Mouse (Mus musculus): ENCODE measurements around the gene Ace3. TPM values are rescaled to one million over a fixed set of nuclear protein-coding genes. Genes with fewer than 3 reads are reported as not detected.

Gene Ace3
- polyA plus RNA-seq, 1 experiment: not detected

DNA sequence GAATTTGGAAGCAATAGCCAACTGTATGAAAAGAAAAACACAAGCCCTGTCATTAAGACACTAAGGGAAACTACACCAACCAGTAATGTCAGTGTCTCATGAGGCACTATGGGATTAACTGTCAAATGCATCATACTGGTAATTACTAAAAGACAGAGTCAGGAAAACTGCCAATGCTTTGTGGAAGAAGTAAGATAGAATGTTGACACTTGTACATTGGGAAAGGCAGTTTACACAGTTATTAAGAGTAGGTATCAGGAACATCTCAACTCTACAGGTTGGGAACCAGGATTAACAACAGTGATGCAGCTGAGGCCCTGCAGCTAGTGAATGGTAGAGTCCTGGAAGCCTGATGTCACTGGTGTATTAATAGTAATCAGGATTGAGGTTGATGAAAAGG, 49.9 kb downstream of the Ace3 start:
- TF ChIP-seq POLR2AphosphoS2 (IDR thresholded peaks at IDR 0.05; ENCODE audit: insufficient read length, low read depth): no peak

DNA sequence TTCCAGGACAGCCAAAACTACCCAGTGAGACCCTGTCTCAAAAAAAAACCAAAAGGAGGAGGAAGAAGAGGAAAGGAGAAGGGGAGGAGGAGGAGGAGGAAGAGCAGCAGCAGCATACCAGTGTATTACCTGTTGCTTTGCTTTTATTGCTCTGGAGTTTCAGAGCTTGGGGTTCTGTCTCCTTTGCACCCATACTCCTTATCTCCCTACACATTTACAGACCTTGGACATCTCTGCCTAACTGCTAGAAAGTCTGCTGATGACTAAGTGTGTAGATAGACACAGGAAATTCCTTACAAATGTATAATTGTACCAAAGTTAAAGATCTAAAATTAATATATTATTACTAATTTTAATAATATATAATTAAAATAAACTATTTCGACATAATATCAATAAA, 50.8 kb downstream of the Ace3 start:
- no peak for TF ChIP-seq TCF12 (IDR thresholded peaks at IDR 0.05; ENCODE audit: insufficient read depth, poor library complexity, severe bottlenecking)
- TF ChIP-seq SRF (IDR thresholded peaks at IDR 0.05; ENCODE audit: control insufficient read depth, insufficient read length, low read depth): no peak
- no peak for TF ChIP-seq TCF3 (IDR thresholded peaks at IDR 0.05; ENCODE audit: insufficient read length, low read depth)
- no peak for TF ChIP-seq POLR2A (IDR thresholded peaks at IDR 0.05; ENCODE audit: insufficient read length, low read depth)
- TF ChIP-seq CEBPB (IDR thresholded peaks at IDR 0.05; ENCODE audit: insufficient read depth, poor library complexity, severe bottlenecking): no peak
- TF ChIP-seq E2F4 (IDR thresholded peaks at IDR 0.05; ENCODE audit: insufficient read depth): no peak
- no peak for TF ChIP-seq REST (IDR thresholded peaks at IDR 0.05; ENCODE audit: insufficient read depth, insufficient read length)
- Histone ChIP-seq H3K79me2 (ENCODE audit: control insufficient read depth, insufficient read depth) (peaks cover 46% of the 10 kb centered on the region), H3ac (ENCODE audit: control insufficient read depth, insufficient read length) (no peak overlapping the region), H3K27me3 (ENCODE audit: control insufficient read depth, insufficient read depth, insufficient read length) (no peaks in the 10 kb centered on the region), H3K4me3 (no peak overlapping the region), H3K4me2 (ENCODE audit: low read depth) (no peak overlapping the region), H3K36me3 (ENCODE audit: control insufficient read depth, insufficient read depth) (peaks cover 22% of the 10 kb centered on the region)

More for the DNA sequence above, 49.9 kb downstream of the Ace3 start:
- no peak overlapping the region for H3K4me3 ChIP-seq
- peaks cover 18% of the 10 kb centered on the region for H3K36me3 ChIP-seq (ENCODE audit: control insufficient read depth, insufficient read depth)
- no peaks in the 10 kb centered on the region for H3K27me3 ChIP-seq (ENCODE audit: control insufficient read depth, insufficient read depth, insufficient read length)
- H3ac ChIP-seq (ENCODE audit: control insufficient read depth, insufficient read length): no peak overlapping the region
- H3K79me2 ChIP-seq (ENCODE audit: control insufficient read depth, insufficient read depth): peaks cover 55% of the 10 kb centered on the region
- no peak overlapping the region for H3K4me2 ChIP-seq (ENCODE audit: low read depth)

GRCm38 (mm10) chr11:106045780-106046179, 51.3 kb downstream of the Ace3 start:
- H3K27me3 ChIP-seq (ENCODE audit: control insufficient read depth, insufficient read depth, insufficient read length): no peaks in the 10 kb centered on the region
- no peak overlapping the region for H3K4me3 ChIP-seq
- H3ac ChIP-seq (ENCODE audit: control insufficient read depth, insufficient read length): no peak overlapping the region
- peaks cover 22% of the 10 kb centered on the region for H3K36me3 ChIP-seq (ENCODE audit: control insufficient read depth, insufficient read depth)
- no peak overlapping the region for H3K4me2 ChIP-seq (ENCODE audit: low read depth)
- TF ChIP-seq CEBPB (IDR thresholded peaks at IDR 0.05; ENCODE audit: insufficient read depth, poor library complexity, severe bottlenecking) (no peak), MYOD1 (IDR thresholded peaks at IDR 0.05; ENCODE audit: control insufficient read depth in 1 of 3, insufficient read length in 2 of 3, low read depth in 2 of 3) (no peak), E2F4 (IDR thresholded peaks at IDR 0.05; ENCODE audit: insufficient read depth) (no peak), USF1 (IDR thresholded peaks at IDR 0.05; ENCODE audit: low read depth) (no peak), POLR2A (IDR thresholded peaks at IDR 0.05; ENCODE audit: insufficient read length, low read depth) (no peak)
- H3K79me2 ChIP-seq (ENCODE audit: control insufficient read depth, insufficient read depth): peaks cover 40% of the 10 kb centered on the region

DNA sequence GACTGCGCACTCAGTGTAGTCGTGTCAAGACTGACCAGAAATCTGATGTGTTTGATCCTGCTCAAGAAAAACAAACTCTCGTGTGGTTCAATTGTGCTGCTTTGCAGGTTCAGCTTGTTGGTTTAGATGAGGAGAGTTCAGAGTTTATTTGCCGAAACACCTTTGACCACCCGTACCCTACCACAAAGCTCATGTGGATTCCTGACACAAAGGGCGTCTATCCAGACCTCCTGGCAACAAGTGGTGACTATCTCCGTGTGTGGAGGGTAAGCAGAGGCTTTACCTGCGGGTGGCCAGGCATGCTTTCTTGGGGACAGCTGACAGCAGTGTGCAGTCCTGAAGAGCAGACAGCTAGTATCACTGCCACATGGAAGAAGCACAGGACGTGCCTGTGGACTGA, 52.1 kb downstream of the Ace3 start:
- H3K27me3 ChIP-seq (ENCODE audit: control insufficient read depth, insufficient read depth, insufficient read length): no peaks in the 10 kb centered on the region
- H3K4me2 ChIP-seq (ENCODE audit: low read depth): no peak overlapping the region
- peaks cover 29% of the 10 kb centered on the region for H3K36me3 ChIP-seq (ENCODE audit: control insufficient read depth, insufficient read depth)
- peaks cover 33% of the 10 kb centered on the region for H3K79me2 ChIP-seq (ENCODE audit: control insufficient read depth, insufficient read depth)
- no peak for TF ChIP-seq MYOD1 (IDR thresholded peaks at IDR 0.05; ENCODE audit: control insufficient read depth in 1 of 3, insufficient read length in 2 of 3, low read depth in 2 of 3)
- H3K4me3 ChIP-seq: no peak overlapping the region
- no peak overlapping the region for H3ac ChIP-seq (ENCODE audit: control insufficient read depth, insufficient read length)

DNA sequence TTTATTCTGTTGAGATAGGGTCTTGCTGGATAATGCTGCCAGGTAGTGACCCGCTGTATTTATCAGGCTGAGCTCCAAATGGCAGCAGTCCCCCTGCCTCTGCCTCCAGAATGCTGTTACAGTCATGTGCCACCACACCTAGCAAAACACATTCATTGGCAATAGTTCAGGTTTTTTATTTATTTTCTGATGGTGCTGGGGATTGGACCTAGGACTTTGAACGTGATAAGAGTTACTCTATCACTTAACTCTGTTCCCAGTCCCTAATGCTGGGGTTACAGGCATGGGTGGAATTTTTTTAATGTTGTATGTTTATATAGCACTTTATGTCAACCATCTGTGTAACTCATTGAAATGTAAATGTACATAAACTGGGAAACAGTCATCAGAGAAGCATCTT, 59.4 kb downstream of the Ace3 start:
- H3K4me2 ChIP-seq (ENCODE audit: low read depth): no peak overlapping the region
- no peak overlapping the region for H3ac ChIP-seq (ENCODE audit: control insufficient read depth, insufficient read length)
- H3K4me3 ChIP-seq: no peak overlapping the region
- peaks cover 35% of the 10 kb centered on the region for H3K36me3 ChIP-seq (ENCODE audit: control insufficient read depth, insufficient read depth)
- H3K79me2 ChIP-seq (ENCODE audit: control insufficient read depth, insufficient read depth): no peaks in the 10 kb centered on the region
- no peaks in the 10 kb centered on the region for H3K27me3 ChIP-seq (ENCODE audit: control insufficient read depth, insufficient read depth, insufficient read length)
- TF ChIP-seq TCF3 (IDR thresholded peaks at IDR 0.05; ENCODE audit: insufficient read length, low read depth) (no peak), CEBPB (IDR thresholded peaks at IDR 0.05; ENCODE audit: insufficient read depth, poor library complexity, severe bottlenecking) (no peak), POLR2A (IDR thresholded peaks at IDR 0.05; ENCODE audit: insufficient read length, low read depth) (no peak), REST (IDR thresholded peaks at IDR 0.05; ENCODE audit: insufficient read depth, insufficient read length) (no peak), E2F4 (IDR thresholded peaks at IDR 0.05; ENCODE audit: insufficient read depth) (no peak), MYOD1 (IDR thresholded peaks at IDR 0.05; ENCODE audit: control insufficient read depth in 1 of 3, insufficient read length in 2 of 3, low read depth in 2 of 3) (no peak), SRF (IDR thresholded peaks at IDR 0.05; ENCODE audit: control insufficient read depth, insufficient read length, low read depth) (no peak), MAX (IDR thresholded peaks at IDR 0.05; ENCODE audit: low read depth) (no peak), MYOG (IDR thresholded peaks at IDR 0.05; ENCODE audit: control insufficient read depth in 1 of 3, insufficient read depth in 1 of 3, insufficient read length in 2 of 3, low read depth in 2 of 3) (no peak), TCF12 (IDR thresholded peaks at IDR 0.05; ENCODE audit: insufficient read depth, poor library complexity, severe bottlenecking) (no peak), USF1 (IDR thresholded peaks at IDR 0.05; ENCODE audit: low read depth) (no peak), POLR2AphosphoS2 (IDR thresholded peaks at IDR 0.05; ENCODE audit: insufficient read length, low read depth) (no peak)

DNA sequence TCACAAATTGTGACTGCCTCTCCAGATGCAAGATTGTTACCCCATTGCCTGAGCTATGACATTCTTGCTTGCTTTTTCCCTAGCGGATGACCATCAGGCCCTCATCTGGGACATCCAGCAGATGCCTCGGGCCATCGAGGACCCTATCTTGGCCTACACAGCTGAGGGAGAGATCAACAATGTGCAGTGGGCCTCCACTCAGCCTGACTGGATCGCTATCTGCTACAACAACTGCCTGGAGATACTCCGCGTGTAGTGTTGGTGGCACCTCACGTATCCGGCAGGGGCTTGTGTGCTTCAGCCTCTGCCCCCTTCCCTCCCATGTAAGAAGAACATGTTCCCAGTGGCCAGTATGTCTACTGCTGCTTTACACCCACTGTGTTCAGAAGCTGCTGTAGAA, 60.1 kb downstream of the Ace3 start:
- H3K27me3 ChIP-seq (ENCODE audit: control insufficient read depth, insufficient read depth, insufficient read length): no peaks in the 10 kb centered on the region
- H3K4me3 ChIP-seq: no peak overlapping the region
- H3ac ChIP-seq (ENCODE audit: control insufficient read depth, insufficient read length): no peak overlapping the region
- peaks cover 38% of the 10 kb centered on the region for H3K36me3 ChIP-seq (ENCODE audit: control insufficient read depth, insufficient read depth)
- no peaks in the 10 kb centered on the region for H3K79me2 ChIP-seq (ENCODE audit: control insufficient read depth, insufficient read depth)
- no peak overlapping the region for H3K4me2 ChIP-seq (ENCODE audit: low read depth)
- no peak for TF ChIP-seq MAX (IDR thresholded peaks at IDR 0.05; ENCODE audit: low read depth)
- no peak for TF ChIP-seq POLR2AphosphoS2 (IDR thresholded peaks at IDR 0.05; ENCODE audit: insufficient read length, low read depth)

Other genes starting within 250 kb of the Ace3 start
- gene Cyb561, start 41.3 kb upstream of the Ace3 start, polyA plus RNA-seq (2012; fragmentation: generic; extraction: Trizol): 1.5 TPM
- 1.3 TPM for gene Ace, start 26.7 kb upstream of the Ace3 start, polyA plus RNA-seq (2012; fragmentation: generic; extraction: Trizol)
- not detected for gene Kcnh6, start 13.4 kb downstream of the Ace3 start, polyA plus RNA-seq (2012; fragmentation: generic; extraction: Trizol)
- gene Dcaf7, start 42.2 kb downstream of the Ace3 start, polyA plus RNA-seq (2012; fragmentation: generic; extraction: Trizol): 36.1 TPM
- 21.2 TPM for gene Taco1, start 71.4 kb downstream of the Ace3 start, polyA plus RNA-seq (2012; fragmentation: generic; extraction: Trizol)
- gene Map3k3, start 89.9 kb downstream of the Ace3 start, polyA plus RNA-seq (2012; fragmentation: generic; extraction: Trizol): 21.9 TPM
- gene Gm10840, start 166.2 kb downstream of the Ace3 start, polyA plus RNA-seq (2012; fragmentation: generic; extraction: Trizol): not detected
- 36.4 TPM for gene Limd2, start 166.2 kb downstream of the Ace3 start, polyA plus RNA-seq (2012; fragmentation: generic; extraction: Trizol)
- gene Strada, start 207.5 kb downstream of the Ace3 start, polyA plus RNA-seq (2012; fragmentation: generic; extraction: Trizol): 25.9 TPM
- gene Ccdc47, start 221.7 kb downstream of the Ace3 start, polyA plus RNA-seq (2012; fragmentation: generic; extraction: Trizol): 31.6 TPM
- gene Ddx42, start 222.3 kb downstream of the Ace3 start, polyA plus RNA-seq (2012; fragmentation: generic; extraction: Trizol): 22.0 TPM